Mouse (Mus musculus) thymus, postnatal 14 days (tissue): ENCODE results near the gene Rpp25l.
"Not testable (repeated sequence)": the region's sequence is repeated elsewhere in the genome, so short reads cannot be mapped to it uniquely, and the experiment has no call there.

ENCODE experiments used
- DNase-seq: peaks from one replicate; pipeline ENCODE4 v3.0.0; 2021

The Rpp25l gene

GRCm38 (mm10) chr4:41731052-41731765 is 17.9 kb upstream of the Rpp25l start, which contains the start of gene Arid3c:
Arid3c (minus strand) TSS chr4:41731142.
- DNase-seq: peak; percentile 77

- DNase-seq: no peak
These were observed 13.7 kb upstream of the Rpp25l start for GRCm38 (mm10) chr4:41726826-41727621.

GRCm38 (mm10) chr4:41722918-41723351 is 9.6 kb upstream of the Rpp25l start, which contains the start of gene Dctn3:
Dctn3 (minus strand) TSS chr4:41723170.
- DNase-seq: peak; percentile 85

- no peak for DNase-seq
These were observed 3.5 kb upstream of the Rpp25l start for GRCm38 (mm10) chr4:41716834-41717233.

- DNase-seq: peak; percentile 57
These were observed 2.3 kb upstream of the Rpp25l start for GRCm38 (mm10) chr4:41715596-41715995.

- no peak for DNase-seq
These were observed 1.7 kb upstream of the Rpp25l start for GRCm38 (mm10) chr4:41715082-41715481.

- DNase-seq: peak; percentile 65
These were observed 942 bp upstream of the Rpp25l start for GRCm38 (mm10) chr4:41714276-41714675.

DNA sequence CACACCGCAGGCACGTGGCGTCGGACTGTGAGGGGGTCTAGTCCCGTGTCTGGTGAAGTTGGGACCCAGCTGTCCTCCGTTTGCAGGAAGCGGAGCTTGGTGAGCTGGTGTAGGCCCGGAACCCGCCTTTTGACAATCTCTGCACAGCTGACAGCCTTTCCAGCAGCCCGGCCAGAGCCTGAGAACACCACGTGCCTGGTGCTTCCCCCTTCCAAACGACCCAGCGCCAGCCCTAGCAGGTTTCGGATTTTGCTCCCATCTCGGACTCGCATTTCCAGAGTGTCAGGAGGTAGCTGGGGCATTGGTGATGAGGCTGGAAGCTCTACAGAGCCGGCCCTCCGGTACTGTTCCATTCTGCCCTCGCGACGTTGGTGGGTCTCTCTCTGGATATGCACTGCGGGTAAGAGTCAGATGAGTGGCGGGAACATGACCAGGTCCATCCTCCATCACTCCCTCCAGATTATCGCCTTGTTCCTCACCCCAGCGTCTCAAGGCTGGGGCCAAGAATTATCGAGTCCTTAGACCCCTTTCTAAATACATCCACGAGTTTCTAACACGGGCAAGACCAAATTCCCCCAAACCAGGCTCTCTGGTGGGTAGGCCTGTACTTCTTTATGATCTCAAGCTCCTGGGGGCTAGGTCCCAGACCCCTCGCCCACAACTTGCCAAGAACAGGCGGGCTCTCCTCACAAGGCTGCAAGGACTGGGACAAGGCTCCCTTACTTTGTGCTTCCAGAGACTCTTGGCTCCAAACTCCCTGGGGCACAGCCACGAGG is 725 bp downstream of the Rpp25l start:
- peak; percentile 36 for DNase-seq

DNA sequence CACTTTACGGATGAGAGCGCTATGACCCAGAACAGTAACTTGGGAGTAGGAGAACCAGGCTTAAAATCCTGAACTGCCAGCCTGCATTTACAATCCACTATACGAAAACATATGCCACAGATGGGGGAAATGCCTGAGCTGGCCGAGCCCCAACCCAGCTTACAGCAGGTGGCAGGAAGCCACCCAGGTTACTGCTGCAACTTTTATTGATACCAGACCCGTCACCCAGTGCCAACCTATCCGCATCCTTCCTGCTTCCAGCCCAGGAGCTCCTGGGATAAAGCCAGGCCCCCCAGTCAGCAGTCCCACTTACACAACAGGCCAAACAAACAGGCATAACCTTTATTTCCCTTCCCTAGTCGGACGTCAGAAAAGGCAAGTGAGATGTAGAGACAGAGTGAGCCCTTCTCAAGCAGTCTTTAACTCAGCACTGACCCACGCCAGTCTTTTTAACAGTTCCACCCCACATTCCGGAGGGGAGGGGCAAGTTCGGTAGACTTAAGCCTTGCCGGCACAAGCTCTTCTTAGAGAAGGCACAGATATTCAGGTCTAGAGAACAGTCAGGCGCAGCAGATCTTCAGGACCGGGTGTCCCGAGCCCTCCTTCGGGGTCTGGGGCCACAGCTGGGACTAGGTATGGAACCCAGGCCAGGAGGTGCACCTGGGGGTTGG is 1.5 kb downstream of the Rpp25l start:
- no peak for DNase-seq

- no peak for DNase-seq
These were observed 3.1 kb downstream of the Rpp25l start for GRCm38 (mm10) chr4:41710229-41710628.

DNA sequence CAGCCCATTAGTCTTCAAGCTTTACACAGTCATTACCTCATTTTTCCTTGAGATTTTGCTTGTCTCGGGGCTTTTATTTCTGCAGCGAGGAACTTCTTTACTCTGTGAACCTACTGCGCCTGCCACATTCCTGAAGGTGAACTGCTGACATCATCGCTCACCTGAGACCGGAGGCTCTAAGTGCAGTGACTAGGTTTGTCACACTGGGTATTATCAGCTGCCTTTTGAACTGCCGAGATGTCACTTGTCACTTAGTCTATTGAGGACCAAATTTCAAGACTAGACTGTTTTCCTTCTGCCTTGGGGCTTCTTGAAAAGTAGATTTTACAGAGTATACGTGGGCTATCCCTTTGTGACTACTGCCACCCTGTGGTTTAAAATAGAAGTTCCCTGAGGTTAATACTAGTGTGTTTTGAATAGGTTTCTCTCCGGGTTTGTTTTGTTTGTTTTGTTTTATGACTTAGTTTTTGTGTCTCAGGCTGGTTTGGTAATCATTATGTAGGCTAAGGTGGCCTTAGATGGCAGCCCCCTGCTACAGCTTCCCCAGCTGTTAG is 5.1 kb downstream of the Rpp25l start:
- peak; percentile 42 for DNase-seq

DNA sequence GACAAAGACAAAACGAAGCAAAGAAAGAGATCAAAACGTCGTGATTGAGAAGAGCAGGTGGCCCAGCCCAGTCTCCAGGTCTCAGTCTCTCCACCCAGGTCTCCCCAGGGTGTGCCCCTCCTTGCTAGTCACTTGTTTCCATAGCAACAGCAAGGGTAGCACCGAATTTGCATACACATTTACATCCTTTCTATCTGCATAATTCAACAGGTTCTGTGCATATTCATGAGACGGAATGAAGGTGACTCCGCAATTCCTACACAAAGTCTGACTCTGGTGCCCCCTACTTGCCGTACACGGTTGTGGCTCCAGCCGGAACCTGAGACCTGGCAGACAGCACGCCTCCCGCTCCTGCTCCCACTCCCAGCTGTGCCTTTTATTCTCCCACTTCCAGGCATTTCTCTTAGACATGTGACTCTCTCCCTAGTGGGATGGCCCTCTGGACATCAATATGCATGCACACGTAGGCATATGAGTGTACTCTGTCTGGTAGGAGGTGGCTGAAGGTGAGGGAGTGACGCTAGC is 6.3 kb downstream of the Rpp25l start:
- peak; percentile 81 for DNase-seq

- no peak for DNase-seq
These were observed 7.2 kb downstream of the Rpp25l start for GRCm38 (mm10) chr4:41705922-41706754.

GRCm38 (mm10) chr4:41704651-41705050 is 8.7 kb downstream of the Rpp25l start:
- no peak for DNase-seq

DNA sequence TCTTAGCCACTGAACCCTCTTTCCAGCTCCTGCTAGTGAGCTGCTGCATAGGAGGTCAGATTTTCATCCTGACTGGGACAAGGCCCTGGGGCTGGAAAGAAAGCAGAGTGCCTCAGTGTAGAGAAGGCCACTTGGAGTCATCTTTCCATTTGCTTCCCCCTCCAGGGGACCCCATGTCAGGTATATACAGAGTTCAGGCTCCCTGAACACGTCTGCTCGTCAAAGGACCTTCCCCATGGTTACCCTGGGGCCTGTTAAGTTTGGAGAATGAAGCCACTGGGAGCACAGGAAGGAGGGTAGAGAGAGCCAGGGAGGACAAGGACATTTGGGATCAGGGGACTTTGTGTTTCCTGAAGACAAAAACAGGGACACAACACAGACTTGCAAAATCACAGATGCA is 11.1 kb downstream of the Rpp25l start:
- not testable (repeated sequence) for DNase-seq

DNA sequence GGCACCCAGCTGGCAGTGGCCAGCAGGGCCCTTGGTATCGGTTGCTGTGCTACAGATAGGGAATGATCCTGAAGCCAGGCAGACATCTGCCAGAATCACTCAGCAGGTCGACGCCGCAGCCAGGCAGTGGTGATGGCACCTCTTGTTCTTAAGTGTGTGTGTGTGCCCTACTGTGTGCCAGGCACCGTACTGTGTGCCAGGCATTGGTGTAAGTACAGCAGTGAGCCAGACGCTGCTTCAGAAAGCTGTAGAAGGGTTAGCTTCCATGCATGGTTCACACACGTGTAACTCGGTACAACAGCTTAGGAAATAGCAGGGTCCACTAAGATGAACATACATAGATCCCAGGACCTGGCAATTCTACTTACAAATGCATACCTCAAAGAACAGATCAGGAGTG is 13.1 kb downstream of the Rpp25l start:
- DNase-seq: not testable (repeated sequence)

DNA sequence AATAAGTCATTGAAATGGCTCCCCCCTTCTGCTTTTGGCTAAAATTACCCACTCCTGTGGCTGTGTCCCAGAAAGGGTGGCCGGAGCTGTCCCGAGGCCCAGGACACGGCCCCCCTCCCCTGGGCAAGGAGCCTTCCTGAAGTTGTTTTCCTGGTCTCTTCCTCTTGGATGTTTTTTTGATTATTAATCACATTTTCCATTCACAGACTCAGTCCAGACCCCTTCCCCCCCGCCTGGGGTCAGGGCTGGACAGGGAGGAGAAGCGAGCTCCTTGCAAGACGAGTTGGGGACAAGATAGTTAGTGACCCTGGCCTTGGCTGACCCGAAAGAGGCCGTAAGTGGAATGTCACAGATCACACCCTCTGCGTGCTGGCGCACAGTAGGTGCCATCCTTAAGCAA is 13.6 kb downstream of the Rpp25l start, which contains the start of gene Il11ra1:
Gene Il11ra1, plus strand, starts transcription at position 207 of the 400 bp plus-strand sequence.
- not testable (repeated sequence) for DNase-seq

DNA sequence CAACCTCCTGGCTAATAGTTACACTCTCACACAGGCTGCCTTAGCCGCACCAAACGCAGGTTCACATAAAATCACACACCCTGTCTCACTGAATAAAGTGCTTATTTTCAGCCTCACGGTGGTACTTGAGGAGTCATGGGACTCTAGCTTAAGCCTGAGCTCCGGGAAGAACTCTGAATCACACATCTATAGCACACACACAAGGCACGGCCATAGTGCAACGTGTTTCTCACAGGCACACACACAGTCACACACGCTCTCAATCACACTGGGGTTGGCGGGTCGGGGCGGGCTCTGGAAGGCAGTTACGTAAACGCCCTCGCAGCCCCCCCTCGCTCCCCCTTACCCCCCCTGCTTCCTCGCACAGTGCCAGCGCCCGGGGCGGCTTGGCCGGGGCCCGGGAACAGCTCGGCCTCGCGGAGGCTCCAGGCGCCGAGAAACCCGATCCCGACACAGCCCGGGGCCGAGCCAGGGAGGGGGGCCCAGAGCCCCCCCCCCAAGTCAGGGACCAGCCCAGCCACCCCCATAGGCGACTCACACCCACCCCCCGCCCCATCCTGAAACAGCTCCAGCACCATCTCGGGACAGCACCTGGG is 14.8 kb downstream of the Rpp25l start:
- not testable (repeated sequence) for DNase-seq

- DNase-seq: peak; percentile 69
These were observed 16.1 kb downstream of the Rpp25l start, which contains the start of gene Cntfr for GRCm38 (mm10) chr4:41696930-41697841. Cntfr (minus strand) TSS chr4:41697089.
